ENCODE assay signal across 12 mouse cellular contexts in the genomic region with DNA sequence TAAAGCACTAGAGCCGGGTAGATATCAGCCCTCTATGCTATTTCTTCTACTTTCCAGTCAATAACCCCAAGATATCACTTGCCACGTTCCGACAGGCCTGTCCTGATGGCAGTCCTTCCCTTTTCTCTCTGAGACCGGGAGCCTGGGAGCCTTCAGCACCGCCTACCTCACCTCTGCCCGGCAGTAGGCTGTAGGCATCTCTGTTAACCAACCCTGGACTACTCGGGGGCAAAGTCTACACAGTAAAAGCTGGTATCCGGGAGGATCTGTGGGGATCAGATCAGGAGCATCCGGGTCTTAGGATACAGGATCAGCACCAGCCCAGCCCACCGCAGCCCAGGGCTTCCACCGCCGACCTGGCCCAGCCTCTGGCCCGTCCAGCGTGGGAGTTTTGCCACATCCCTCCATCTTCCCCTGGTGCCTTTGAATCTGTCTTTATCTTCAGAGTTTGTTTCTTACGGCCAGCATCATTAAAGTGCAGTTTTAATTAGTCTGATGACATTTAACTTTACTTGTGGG. TPM values are rescaled to one million over a fixed set of nuclear protein-coding genes. Genes with fewer than 3 reads are reported as not detected.
DNase-seq lines count a peak whose midpoint lies in the region; ATAC-seq and TF ChIP-seq lines count a peak whose summit lies in the region.
"Had no signal": no experiment of that assay in that cellular context is flagged by ENCODE, and none has a peak within 500 bp of the region (broad histone marks: within the 10 kb centered on the region; RNA-seq: fewer than 3 reads in every experiment).

No protein-coding gene starts in this region.

- H3K4me3 ChIP-seq in hindbrain, embryonic 13.5 days, result no peak overlapping the region
- no peak overlapping the region for H3K4me3 ChIP-seq in hindbrain, embryonic 14.5 days (replicated peaks; ENCODE audit: low read length)
- H3K4me3 ChIP-seq in embryonic facial prominence, embryonic 10.5 days, result peak overlapping the region; percentile 0; the same call in 1 of the 2 replicates
- no peak overlapping the region for H3K4me3 ChIP-seq in heart, postnatal 0 days (ENCODE audit: low read depth, low read length)
- H3K4me3 ChIP-seq in limb, embryonic 13.5 days, result no peak overlapping the region
- H3K4me3 ChIP-seq: neural tube, embryonic 12.5 days had no signal

- TF ChIP-seq CTCF in heart, postnatal 0 days (IDR thresholded peaks at IDR 0.05; ENCODE audit: low read depth), result no peak

- no peaks in the 10 kb centered on the region for H3K27me3 ChIP-seq in hindbrain, embryonic 13.5 days
- no peaks in the 10 kb centered on the region for H3K27me3 ChIP-seq in hindbrain, embryonic 14.5 days (ENCODE audit: control insufficient read depth, insufficient read depth, low read length)
- no peaks in the 10 kb centered on the region for H3K27me3 ChIP-seq in embryonic facial prominence, embryonic 10.5 days (replicated peaks; ENCODE audit: low read depth, poor library complexity, severe bottlenecking)
- no peaks in the 10 kb centered on the region for H3K27me3 ChIP-seq in heart, postnatal 0 days (ENCODE audit: control insufficient read depth, insufficient read depth, low read length)
- H3K27me3 ChIP-seq in limb, embryonic 13.5 days, result no peaks in the 10 kb centered on the region
- H3K27me3 ChIP-seq: neural tube, embryonic 12.5 days had no signal

- peak overlapping the region; percentile 62; the same call in 1 of the 2 replicates for H3K27ac ChIP-seq in hindbrain, embryonic 13.5 days
- H3K27ac ChIP-seq in hindbrain, embryonic 14.5 days, result no peak overlapping the region
- peak overlapping the region; percentile 85 for H3K27ac ChIP-seq in embryonic facial prominence, embryonic 10.5 days (replicated peaks)
- H3K27ac ChIP-seq in heart, postnatal 0 days (ENCODE audit: low read depth), result peak overlapping the region; percentile 82
- H3K27ac ChIP-seq in limb, embryonic 13.5 days, result peak overlapping the region; percentile 84
- H3K27ac ChIP-seq: neural tube, embryonic 12.5 days had no signal

- H3K9me3 ChIP-seq in hindbrain, embryonic 13.5 days, result no peaks in the 10 kb centered on the region
- H3K9me3 ChIP-seq in hindbrain, embryonic 14.5 days (ENCODE audit: control insufficient read depth, low read length), result no peaks in the 10 kb centered on the region
- no peaks in the 10 kb centered on the region for H3K9me3 ChIP-seq in embryonic facial prominence, embryonic 10.5 days
- no peaks in the 10 kb centered on the region for H3K9me3 ChIP-seq in heart, postnatal 0 days (replicated peaks; ENCODE audit: control insufficient read depth, low read length)
- H3K9me3 ChIP-seq in limb, embryonic 13.5 days, result no peaks in the 10 kb centered on the region
- H3K9me3 ChIP-seq: neural tube, embryonic 12.5 days had no signal

- no peak for DNase-seq in hindbrain, embryonic 14.5 days (ENCODE audit: low spot score)
- peak; percentile 12 for DNase-seq in embryonic facial prominence, embryonic 10.5 days (ENCODE audit: low spot score)
- peak; percentile 2 for DNase-seq in heart, postnatal 0 days (ENCODE audit: low spot score)
- no peak for DNase-seq in urinary bladder, adult 18-20 months (ENCODE audit: low spot score in 2 of 2)
- no peak for DNase-seq in adrenal gland, adult 18-20 months (ENCODE audit: low spot score in 2 of 2)
- no peak for DNase-seq in thymus, postnatal 10 days (ENCODE audit: low spot score in 2 of 2)
- DNase-seq: spleen, adult 18-20 months had no signal

- no peak for TF ChIP-seq EP300 in heart, postnatal 0 days (IDR thresholded peaks at IDR 0.05; ENCODE audit: low read depth)

- peaks cover 3% of the 10 kb centered on the region; the same call in 1 of the 2 replicates for H3K36me3 ChIP-seq in hindbrain, embryonic 13.5 days
- no peaks in the 10 kb centered on the region for H3K36me3 ChIP-seq in hindbrain, embryonic 14.5 days (replicated peaks; ENCODE audit: control insufficient read depth, insufficient read depth)
- H3K36me3 ChIP-seq in embryonic facial prominence, embryonic 10.5 days (replicated peaks), result peaks cover 21% of the 10 kb centered on the region
- no peaks in the 10 kb centered on the region for H3K36me3 ChIP-seq in heart, postnatal 0 days (replicated peaks; ENCODE audit: control insufficient read depth, insufficient read depth, low read length)
- peaks cover 19% of the 10 kb centered on the region; the same call in 1 of the 2 replicates for H3K36me3 ChIP-seq in limb, embryonic 13.5 days
- H3K36me3 ChIP-seq: neural tube, embryonic 12.5 days had no signal

- no peak for ATAC-seq in hindbrain, embryonic 13.5 days (ENCODE audit: low FRiP score)
- no peak for ATAC-seq in hindbrain, embryonic 14.5 days (ENCODE audit: low FRiP score)
- no peak for ATAC-seq in heart, postnatal 0 days (ENCODE audit: insufficient read depth, low read depth)
- ATAC-seq in limb, embryonic 13.5 days (ENCODE audit: low FRiP score, low read depth), result no peak
- ATAC-seq: activated CD4-positive, CD25-positive, alpha-beta regulatory T cell, adult 4 months had no signal

- no peak overlapping the region for H3K4me2 ChIP-seq in hindbrain, embryonic 13.5 days
- H3K4me2 ChIP-seq in hindbrain, embryonic 14.5 days (replicated peaks), result no peak overlapping the region
- H3K4me2 ChIP-seq in heart, postnatal 0 days (ENCODE audit: low read depth, low read length), result no peak overlapping the region
- H3K4me2 ChIP-seq in limb, embryonic 13.5 days (replicated peaks), result no peak overlapping the region

- H3K9ac ChIP-seq in hindbrain, embryonic 13.5 days, result peak overlapping the region; percentile 35; the same call in 1 of the 2 replicates
- no peak overlapping the region for H3K9ac ChIP-seq in hindbrain, embryonic 14.5 days
- H3K9ac ChIP-seq in heart, postnatal 0 days (replicated peaks; ENCODE audit: low read depth, low read length), result no peak overlapping the region
- peak overlapping the region; percentile 19; the same call in 1 of the 2 replicates for H3K9ac ChIP-seq in limb, embryonic 13.5 days
- H3K9ac ChIP-seq: neural tube, embryonic 12.5 days had no signal

- WGBS in hindbrain, embryonic 13.5 days, result 74% methylated on average over 15 of the region's 15 CpGs
- 77% methylated on average over 15 of the region's 15 CpGs for WGBS in hindbrain, embryonic 14.5 days
- 63% methylated on average over 15 of the region's 15 CpGs for WGBS in embryonic facial prominence, embryonic 10.5 days
- 62% methylated on average over 15 of the region's 15 CpGs for WGBS in heart, postnatal 0 days
- 69% methylated on average over 15 of the region's 15 CpGs for WGBS in limb, embryonic 13.5 days

- H3K4me1 ChIP-seq in hindbrain, embryonic 13.5 days (replicated peaks), result peaks cover 23% of the 10 kb centered on the region
- 0 out of 2 replicates have a peak, but pooled peaks cover 9% of the 10 kb centered on the region for H3K4me1 ChIP-seq in hindbrain, embryonic 14.5 days (replicated peaks; ENCODE audit: control insufficient read depth, insufficient read depth, low read length)
- H3K4me1 ChIP-seq in embryonic facial prominence, embryonic 10.5 days, result peaks cover 78% of the 10 kb centered on the region
- peaks cover 43% of the 10 kb centered on the region for H3K4me1 ChIP-seq in heart, postnatal 0 days (ENCODE audit: control insufficient read depth, insufficient read depth)
- H3K4me1 ChIP-seq in limb, embryonic 13.5 days, result peaks cover 63% of the 10 kb centered on the region

RNA-seq across cellular contexts. Expression of gene Pxn, which starts 16.6 kb away (rescaled TPM):
- polyA plus RNA-seq in hindbrain, embryonic 13.5 days (2015; fragmentation: Nextera tagmentation; extraction: Ambion mirVana), result 19.9 and 23.4 TPM in 2 replicates
- 11.3 and 12.2 TPM in 2 replicates for polyA plus RNA-seq in hindbrain, embryonic 14.5 days (2014; fragmentation: Nextera tagmentation; extraction: Ambion mirVana)
- 50.3 and 50.6 TPM in 2 replicates for polyA plus RNA-seq in embryonic facial prominence, embryonic 10.5 days (2016; fragmentation: Nextera tagmentation; extraction: Ambion mirVana)
- 66.6 and 68.8 TPM in 2 replicates for total RNA-seq in heart, postnatal 0 days (2014; rRNA removed; ENCODE audit: low replicate concordance)
- 19.3 and 19.9 TPM in 2 replicates for polyA plus RNA-seq in heart, postnatal 0 days (2015; fragmentation: Nextera tagmentation; extraction: Ambion mirVana)
- polyA plus RNA-seq in limb, embryonic 13.5 days (2015; fragmentation: Nextera tagmentation; extraction: Ambion mirVana), result 46.9 and 54.0 TPM in 2 replicates
- total RNA-seq in adrenal gland, adult 18-20 months (2021), result 10 to 100 TPM; 34.1 to 42.2 TPM

RNA-seq across cellular contexts. Expression of gene Rplp0, which starts 36.2 kb away (rescaled TPM):
- polyA plus RNA-seq in hindbrain, embryonic 13.5 days (2015; fragmentation: Nextera tagmentation; extraction: Ambion mirVana), result 895 and 907 TPM in 2 replicates
- 952 and 1,000 TPM in 2 replicates for polyA plus RNA-seq in hindbrain, embryonic 14.5 days (2014; fragmentation: Nextera tagmentation; extraction: Ambion mirVana)
- 1,413 and 1,489 TPM in 2 replicates for polyA plus RNA-seq in embryonic facial prominence, embryonic 10.5 days (2016; fragmentation: Nextera tagmentation; extraction: Ambion mirVana)
- total RNA-seq in heart, postnatal 0 days (2014; rRNA removed; ENCODE audit: low replicate concordance), result 2,397 and 2,522 TPM in 2 replicates
- polyA plus RNA-seq in heart, postnatal 0 days (2015; fragmentation: Nextera tagmentation; extraction: Ambion mirVana), result 877 and 933 TPM in 2 replicates
- 1,446 and 1,459 TPM in 2 replicates for polyA plus RNA-seq in limb, embryonic 13.5 days (2015; fragmentation: Nextera tagmentation; extraction: Ambion mirVana)
- total RNA-seq in adrenal gland, adult 18-20 months (2021), result 100 to 1,000 TPM; 706 to 758 TPM

RNA-seq across cellular contexts. Expression of gene Sirt4, which starts 38.5 kb away (rescaled TPM):
- polyA plus RNA-seq in hindbrain, embryonic 13.5 days (2015; fragmentation: Nextera tagmentation; extraction: Ambion mirVana), result 30.0 TPM in 2 replicates
- polyA plus RNA-seq in hindbrain, embryonic 14.5 days (2014; fragmentation: Nextera tagmentation; extraction: Ambion mirVana), result 19.1 and 20.3 TPM in 2 replicates
- 14.5 and 16.0 TPM in 2 replicates for polyA plus RNA-seq in embryonic facial prominence, embryonic 10.5 days (2016; fragmentation: Nextera tagmentation; extraction: Ambion mirVana)
- total RNA-seq in heart, postnatal 0 days (2014; rRNA removed; ENCODE audit: low replicate concordance), result 13.8 and 29.0 TPM in 2 replicates
- 14.5 and 15.4 TPM in 2 replicates for polyA plus RNA-seq in heart, postnatal 0 days (2015; fragmentation: Nextera tagmentation; extraction: Ambion mirVana)
- polyA plus RNA-seq in limb, embryonic 13.5 days (2015; fragmentation: Nextera tagmentation; extraction: Ambion mirVana), result 25.8 and 27.5 TPM in 2 replicates
- total RNA-seq in adrenal gland, adult 18-20 months (2021), result 10 to 100 TPM; 18.1 to 21.2 TPM

RNA-seq across cellular contexts. Expression of gene Gcn1l1, which starts 42.0 kb away (rescaled TPM):
- 42.2 and 42.4 TPM in 2 replicates for polyA plus RNA-seq in hindbrain, embryonic 13.5 days (2015; fragmentation: Nextera tagmentation; extraction: Ambion mirVana)
- 40.5 and 45.2 TPM in 2 replicates for polyA plus RNA-seq in hindbrain, embryonic 14.5 days (2014; fragmentation: Nextera tagmentation; extraction: Ambion mirVana)
- 65.0 and 65.1 TPM in 2 replicates for polyA plus RNA-seq in embryonic facial prominence, embryonic 10.5 days (2016; fragmentation: Nextera tagmentation; extraction: Ambion mirVana)
- total RNA-seq in heart, postnatal 0 days (2014; rRNA removed; ENCODE audit: low replicate concordance), result 38.3 and 42.8 TPM in 2 replicates
- polyA plus RNA-seq in heart, postnatal 0 days (2015; fragmentation: Nextera tagmentation; extraction: Ambion mirVana), result 12.9 and 13.6 TPM in 2 replicates
- 46.1 and 48.2 TPM in 2 replicates for polyA plus RNA-seq in limb, embryonic 13.5 days (2015; fragmentation: Nextera tagmentation; extraction: Ambion mirVana)
- total RNA-seq in adrenal gland, adult 18-20 months (2021), result 10 to 100 TPM; 51.7 to 59.0 TPM

RNA-seq across cellular contexts. Expression of gene Pla2g1b, which starts 57.0 kb away (rescaled TPM):
- not detected in 2 replicates for polyA plus RNA-seq in hindbrain, embryonic 13.5 days (2015; fragmentation: Nextera tagmentation; extraction: Ambion mirVana)
- polyA plus RNA-seq in hindbrain, embryonic 14.5 days (2014; fragmentation: Nextera tagmentation; extraction: Ambion mirVana), result 0.67 TPM in 1 of 2 replicates, not detected in the other
- not detected in 2 replicates for polyA plus RNA-seq in embryonic facial prominence, embryonic 10.5 days (2016; fragmentation: Nextera tagmentation; extraction: Ambion mirVana)
- total RNA-seq in heart, postnatal 0 days (2014; rRNA removed; ENCODE audit: low replicate concordance), result not detected in 2 replicates
- not detected in 2 replicates for polyA plus RNA-seq in heart, postnatal 0 days (2015; fragmentation: Nextera tagmentation; extraction: Ambion mirVana)
- not detected in 2 replicates for polyA plus RNA-seq in limb, embryonic 13.5 days (2015; fragmentation: Nextera tagmentation; extraction: Ambion mirVana)
- not detected for total RNA-seq in adrenal gland, adult 18-20 months (2021)
- polyA plus RNA-seq: activated CD4-positive, CD25-positive, alpha-beta regulatory T cell, adult 4 months; macrophage; neural tube, embryonic 12.5 days had no signal

Comparison
In these comparisons a context has a peak if more than half of its experiments do, and no peak if none do; other contexts are left out.
1. H3K9ac ChIP-seq: peak in hindbrain, embryonic 13.5 days (single experiment) and limb, embryonic 13.5 days (single experiment); none in hindbrain, embryonic 14.5 days (single experiment) and heart, postnatal 0 days (single experiment).
2. DNase-seq: peak in embryonic facial prominence, embryonic 10.5 days (single experiment) and heart, postnatal 0 days (single experiment); none in hindbrain, embryonic 14.5 days (single experiment), urinary bladder, adult 18-20 months (0 of 2), adrenal gland, adult 18-20 months (0 of 2) and thymus, postnatal 10 days (0 of 2).